Mouse (Mus musculus) lung, postnatal 0 days (tissue): ENCODE measurements around the gene Pde3a.

Source experiments
- CTCF ChIP-seq: IDR thresholded peaks from 2 replicates; pipeline ENCODE4 v1.5.1; 2016; ENCODE audit warnings: antibody characterized with exemption, mild to moderate bottlenecking
- EP300 ChIP-seq: IDR thresholded peaks from 2 replicates; pipeline ENCODE4 v1.6.1; 2016; ENCODE audit warnings: antibody characterized with exemption, mild to moderate bottlenecking, control low read depth

- TF ChIP-seq CTCF: no peak
- TF ChIP-seq EP300: no peak
Measured at GRCm38 (mm10) chr6:141348542-141348941, 99.5 kb downstream of the Pde3a start.
